Comparison of ENCODE assay signal across 12 mouse cellular contexts in the genomic region with DNA sequence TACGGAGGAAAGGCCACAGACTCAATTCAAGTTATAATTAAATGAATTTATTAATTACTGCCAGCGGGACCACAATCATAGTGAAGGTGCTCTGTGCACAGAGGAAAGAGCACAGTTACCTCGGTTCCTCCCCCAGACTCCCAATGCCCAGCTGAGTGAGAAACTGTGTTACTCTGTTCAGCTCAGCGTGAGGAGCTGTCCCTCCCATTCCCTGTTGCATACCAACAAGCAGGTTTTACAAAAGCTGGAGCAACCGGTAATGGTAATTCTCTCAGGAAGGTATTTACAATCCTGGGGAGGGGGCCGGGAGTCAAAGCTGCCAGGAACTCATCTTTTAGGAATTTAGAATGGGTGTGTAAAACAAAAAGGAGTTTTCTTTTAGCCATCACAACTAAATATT.
"Had no signal": no experiment of that assay in that cellular context is flagged by ENCODE, and none has a peak within 500 bp of the region (broad histone marks: within the 10 kb centered on the region; RNA-seq: fewer than 3 reads in every experiment).

No protein-coding gene starts in this region.

- DNase-seq: kidney, adult 8-10 months; kidney, postnatal 4 days; left cerebral cortex, postnatal 4 days; lung, adult 18-20 months; midbrain, embryonic 14.5 days; right cerebral cortex, postnatal 14 days; thymus, postnatal 4 days had no signal

- H3K27me3 ChIP-seq: neural tube, embryonic 12.5 days; stomach, embryonic 15.5 days had no signal

- H3K4me3 ChIP-seq: layer of hippocampus, adult 2 months; limb, embryonic 13.5 days; neural tube, embryonic 12.5 days; stomach, embryonic 15.5 days had no signal

- H3K4me2 ChIP-seq: limb, embryonic 13.5 days; neural tube, embryonic 12.5 days; stomach, embryonic 15.5 days had no signal

- H3K36me3 ChIP-seq: limb, embryonic 13.5 days; neural tube, embryonic 12.5 days; stomach, embryonic 15.5 days had no signal

- H3K9me3 ChIP-seq: limb, embryonic 13.5 days; neural tube, embryonic 12.5 days; stomach, embryonic 15.5 days had no signal

- H3K4me1 ChIP-seq: neural tube, embryonic 12.5 days; stomach, embryonic 15.5 days had no signal

- H3K9ac ChIP-seq: limb, embryonic 13.5 days; liver, embryonic 14.5 days; neural tube, embryonic 12.5 days; stomach, embryonic 15.5 days had no signal

- H3K27ac ChIP-seq: layer of hippocampus, adult 2 months; limb, embryonic 13.5 days; liver, embryonic 14.5 days; neural tube, embryonic 12.5 days; stomach, embryonic 15.5 days had no signal
